Mouse (Mus musculus) hindbrain, embryonic 16.5 days (tissue): ENCODE results near the gene Gm31371. TPM values are rescaled to one million over a fixed set of nuclear protein-coding genes. Genes with fewer than 3 reads are reported as not detected.
"Not testable (repeated sequence)": the region's sequence is repeated elsewhere in the genome, so short reads cannot be mapped to it uniquely, and the experiment has no call there.

ENCODE experiments used
- ATAC-seq: fragments of 200-750 bp; cut with Nextera tagmentation; 2 replicates; pipeline ENCODE4 v1.8.0; 2017; ENCODE audit warnings: moderate TSS enrichment, moderate library complexity
- H3K27ac ChIP-seq: fragments of 300-500 bp; sonication (generic); 2 replicates; pipeline ENCODE4 v1.5.1; 2014; ENCODE audit warnings: low read depth, mild to moderate bottlenecking, control low read depth, low read length, moderate library complexity
- H3K27me3 ChIP-seq: fragments of 300-500 bp; sonication (generic); replicated peaks from 2 replicates; pipeline ENCODE4 v1.6.1; 2014; ENCODE audit warnings: low read length; ENCODE audit not compliant: control insufficient read depth, insufficient read depth
- H3K36me3 ChIP-seq: fragments of 300-500 bp; sonication (generic); 2 replicates; pipeline ENCODE4 v1.6.1; 2014; ENCODE audit warnings: mild to moderate bottlenecking, low read length, moderate library complexity, mixed read lengths; ENCODE audit not compliant: control insufficient read depth, insufficient read depth
- H3K4me1 ChIP-seq: fragments of 300-500 bp; sonication (generic); 2 replicates; pipeline ENCODE4 v1.6.1; 2014; ENCODE audit warnings: low read depth, low read length; ENCODE audit not compliant: control insufficient read depth, insufficient read depth
- H3K4me2 ChIP-seq: fragments of 300-500 bp; sonication (generic); 2 replicates; pipeline ENCODE4 v1.6.1; 2014; ENCODE audit warnings: mild to moderate bottlenecking, low read length, control low read depth, moderate library complexity
- H3K4me3 ChIP-seq: fragments of 300-500 bp; sonication (generic); 2 replicates; pipeline ENCODE4 v1.5.1; 2014; ENCODE audit warnings: mild to moderate bottlenecking, low read length, control low read depth, moderate library complexity
- H3K9ac ChIP-seq: fragments of 300-500 bp; sonication (generic); 2 replicates; pipeline ENCODE4 v1.6.1; 2014; ENCODE audit warnings: low read depth, mild to moderate bottlenecking, control low read depth, low read length, moderate library complexity
- H3K9me3 ChIP-seq: fragments of 300-500 bp; sonication (generic); 2 replicates; pipeline ENCODE4 v1.6.1; 2014; ENCODE audit warnings: mild to moderate bottlenecking, low read length, moderate library complexity; ENCODE audit not compliant: control insufficient read depth
- WGBS: fragments of 180-500 bp; shearing (Covaris S2); extraction: QIAGEN DNeasy Blood & Tissue Kit; methylation state at CpG from one replicate; pipeline ENCODE4 v1.1.7; 2014; 5-methylcytosine and 5-hydroxymethylcytosine counted together
- polyA plus RNA-seq: library from polyadenylated mRNA; unstranded; fragments of >200 nt; fragmentation: Nextera tagmentation; extraction: Ambion mirVana; gene quantifications from 2 replicates; pipeline ENCODE4 v1.2.1, GENCODE M21; 2015

The Gm31371 gene
- not detected in 2 replicates for polyA plus RNA-seq

DNA sequence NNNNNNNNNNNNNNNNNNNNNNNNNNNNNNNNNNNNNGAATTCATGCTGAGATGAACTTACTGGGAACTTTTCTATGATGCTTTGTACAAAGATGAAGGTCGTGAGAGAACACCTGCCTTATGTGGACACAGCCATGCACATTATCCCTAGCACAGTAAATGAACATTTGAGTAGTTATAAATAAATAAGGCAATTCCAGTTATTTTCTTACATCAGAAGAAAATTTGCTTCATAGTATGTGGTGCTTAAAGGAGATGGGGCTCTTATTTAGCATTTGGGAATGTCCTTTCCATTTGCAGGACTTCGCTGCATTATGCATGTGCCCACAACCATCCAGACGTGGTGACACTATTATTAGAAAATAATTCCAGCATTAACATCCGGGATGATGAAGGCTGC is at the start of gene Gm31371:
Gene Gm31371, plus strand, starts transcription at position 301 of the 400 bp plus-strand sequence.
- not testable (repeated sequence) for H3K27ac ChIP-seq, H3K4me3 ChIP-seq, H3K9me3 ChIP-seq, H3K9ac ChIP-seq, H3K27me3 ChIP-seq, H3K36me3 ChIP-seq, H3K4me2 ChIP-seq, H3K4me1 ChIP-seq, ATAC-seq
- 85% methylated on average over 2 of the region's 4 CpGs for WGBS

DNA sequence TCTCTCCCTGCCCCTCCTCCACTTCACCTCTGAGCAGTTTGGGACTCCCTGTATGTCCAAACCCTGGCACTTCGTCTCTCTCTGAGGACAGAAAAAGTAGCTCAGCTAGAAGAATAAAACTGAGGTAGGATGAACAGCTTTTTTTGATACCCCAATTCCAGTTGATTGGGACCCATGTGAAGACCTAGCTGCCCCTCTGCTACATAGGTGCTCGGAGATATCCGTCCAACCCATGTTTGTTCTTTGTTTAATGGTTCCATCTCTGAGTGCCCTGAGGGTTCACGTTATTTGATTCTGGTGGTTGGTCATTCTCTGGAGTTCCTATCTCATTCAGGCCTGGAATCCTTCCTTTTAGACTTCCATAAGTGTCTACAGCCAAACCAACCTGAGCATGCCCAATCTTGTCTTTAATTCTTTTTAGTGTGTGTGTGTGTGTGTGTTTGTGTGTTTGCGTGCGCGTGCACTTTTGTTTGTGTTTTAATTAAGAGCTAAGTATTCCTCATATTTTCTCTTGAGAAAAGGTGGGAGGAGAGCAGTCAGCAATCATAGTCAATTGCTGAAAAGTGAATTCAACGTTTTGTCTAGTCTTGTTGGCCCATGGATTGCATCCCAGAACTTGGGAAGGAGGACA is 3.3 kb downstream of the Gm31371 start:
- not testable (repeated sequence) for H3K4me2 ChIP-seq, H3K27me3 ChIP-seq, H3K27ac ChIP-seq, H3K4me3 ChIP-seq, H3K9me3 ChIP-seq, H3K36me3 ChIP-seq, H3K9ac ChIP-seq, ATAC-seq, H3K4me1 ChIP-seq
- WGBS, result 90% methylated on average over 7 of the region's 8 CpGs

DNA sequence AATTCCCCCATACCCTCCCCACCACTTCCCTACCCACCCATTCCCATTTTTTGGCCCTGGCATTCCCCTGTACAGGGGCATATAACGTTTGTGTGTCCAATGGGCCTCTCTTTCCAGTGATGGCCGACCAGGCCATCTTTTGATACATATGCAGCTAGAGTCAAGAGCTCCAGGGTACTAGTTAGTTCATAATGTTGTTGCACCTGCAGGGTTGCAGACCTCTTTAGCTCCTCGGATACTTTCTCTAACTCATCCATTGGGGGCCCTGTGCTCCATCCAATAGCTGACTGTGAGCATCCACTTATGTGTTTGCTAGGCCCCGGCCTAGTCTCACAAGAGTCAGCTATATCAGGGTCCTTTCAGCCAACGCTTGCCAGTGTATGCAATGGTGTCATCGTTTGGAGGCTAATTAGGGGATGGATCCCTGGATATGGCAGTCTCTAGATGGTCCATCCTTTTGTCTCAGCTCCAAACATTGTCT is 5.7 kb downstream of the Gm31371 start:
- not testable (repeated sequence) for H3K36me3 ChIP-seq, H3K4me3 ChIP-seq, H3K27me3 ChIP-seq, H3K4me2 ChIP-seq, H3K27ac ChIP-seq, H3K9me3 ChIP-seq, H3K4me1 ChIP-seq, ATAC-seq, H3K9ac ChIP-seq
- WGBS, result 82% methylated on average over 4 of the region's 6 CpGs

DNA sequence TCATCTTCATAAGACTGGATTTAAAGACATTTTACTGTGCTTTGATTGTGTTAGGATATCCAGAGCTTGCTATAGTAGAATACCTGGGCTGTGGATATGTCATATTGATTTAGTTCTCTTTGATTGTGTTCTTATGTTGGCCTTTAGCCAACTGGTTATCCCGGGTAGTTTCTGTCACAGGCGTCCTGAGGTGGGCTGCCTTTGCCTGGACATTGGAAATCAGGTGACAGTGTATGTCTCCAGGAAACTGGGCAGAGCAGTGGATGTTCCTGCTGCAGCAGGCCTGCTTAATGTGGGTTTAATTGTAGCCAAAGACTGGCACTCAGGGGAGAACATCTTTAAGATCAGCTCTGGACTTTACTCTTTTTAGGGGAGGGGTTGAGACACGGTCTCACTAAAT is 15.9 kb downstream of the Gm31371 start:
- H3K4me3 ChIP-seq, H3K4me1 ChIP-seq, H3K9ac ChIP-seq, H3K9me3 ChIP-seq, H3K27me3 ChIP-seq, ATAC-seq, H3K27ac ChIP-seq, H3K4me2 ChIP-seq, H3K36me3 ChIP-seq: not testable (repeated sequence)
- 87% methylated on average over 2 of the region's 3 CpGs for WGBS

DNA sequence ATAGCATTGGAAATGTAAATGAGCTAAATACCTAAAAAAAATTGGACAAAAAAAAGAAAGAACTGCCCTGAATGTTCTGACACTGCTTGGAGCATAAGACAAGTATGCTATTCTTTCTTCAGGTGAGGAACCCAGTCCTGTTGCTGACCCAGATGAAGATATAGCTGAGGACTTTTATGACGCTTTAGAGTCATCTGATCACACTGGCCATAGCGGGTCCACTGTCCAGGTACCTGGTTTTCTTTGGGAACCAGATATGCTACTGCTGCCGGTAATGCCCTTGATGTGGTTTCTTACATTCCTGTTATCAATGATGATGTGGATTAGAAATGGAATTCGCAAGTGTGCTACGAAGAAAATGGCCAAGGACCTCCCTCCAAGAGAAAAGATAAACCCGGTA is 31.1 kb downstream of the Gm31371 start:
- ATAC-seq, H3K4me1 ChIP-seq, H3K36me3 ChIP-seq, H3K4me3 ChIP-seq, H3K4me2 ChIP-seq, H3K27ac ChIP-seq, H3K9ac ChIP-seq, H3K27me3 ChIP-seq, H3K9me3 ChIP-seq: not testable (repeated sequence)
- 60% methylated on average over 1 of the region's 6 CpGs for WGBS

DNA sequence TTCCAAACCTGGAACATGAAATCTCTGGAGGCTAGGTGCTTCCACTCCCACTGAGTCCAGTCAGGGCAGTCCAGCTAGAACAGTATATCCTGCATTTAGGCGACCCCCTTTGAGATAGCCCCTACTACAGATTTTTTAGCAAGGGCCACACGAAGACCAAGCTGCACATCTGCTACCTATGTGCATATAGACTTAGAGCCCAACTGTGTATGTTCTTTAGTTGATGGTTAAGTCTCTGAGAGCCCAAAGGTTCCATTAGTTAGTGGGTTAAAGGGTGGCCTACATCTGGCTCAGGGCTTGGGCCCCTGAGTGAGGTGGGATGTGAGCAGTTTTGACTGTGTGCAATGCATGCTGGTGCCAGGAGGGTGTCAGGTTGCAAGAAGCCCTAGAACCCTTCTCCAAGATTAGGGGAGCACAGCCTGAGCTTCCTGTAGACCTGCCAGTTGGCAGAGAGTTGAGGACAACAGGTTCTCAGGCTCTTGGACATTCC is 32.4 kb downstream of the Gm31371 start:
- H3K27ac ChIP-seq, H3K4me1 ChIP-seq, H3K36me3 ChIP-seq, H3K27me3 ChIP-seq, ATAC-seq, H3K4me2 ChIP-seq, H3K4me3 ChIP-seq, H3K9me3 ChIP-seq, H3K9ac ChIP-seq: not testable (repeated sequence)
- 73% methylated on average over 1 of the region's 2 CpGs for WGBS

DNA sequence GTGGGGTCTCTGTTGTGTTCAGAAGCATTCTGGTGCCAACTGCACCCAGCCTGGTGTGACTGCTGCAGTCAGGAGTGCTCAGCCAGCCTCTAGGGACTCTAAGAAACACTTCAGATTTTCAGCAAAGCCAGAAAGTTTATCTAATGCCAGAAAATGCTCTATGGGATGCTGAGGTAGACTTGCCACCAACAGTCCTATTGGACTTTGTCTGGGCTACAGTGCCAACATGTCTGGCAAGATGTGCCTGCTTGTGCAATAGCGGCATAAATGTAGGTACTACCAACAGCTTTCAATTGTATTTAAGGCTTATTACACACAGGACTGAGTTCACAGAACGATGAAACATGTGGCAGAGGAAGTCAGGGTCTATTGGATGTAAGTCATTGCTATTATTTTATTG is 57.7 kb downstream of the Gm31371 start:
- H3K9me3 ChIP-seq, result no peaks in the 10 kb centered on the region; the same call in 1 of the 2 replicates
- H3K36me3 ChIP-seq, result no peaks in the 10 kb centered on the region
- no peak for ATAC-seq
- H3K4me1 ChIP-seq, result no peaks in the 10 kb centered on the region
- no peak overlapping the region for H3K4me2 ChIP-seq
- no peak overlapping the region for H3K27ac ChIP-seq
- 70% methylated on average over 2 of the region's 2 CpGs for WGBS
- H3K27me3 ChIP-seq, result no peaks in the 10 kb centered on the region
- H3K4me3 ChIP-seq, result no peak overlapping the region
- no peak overlapping the region for H3K9ac ChIP-seq

DNA sequence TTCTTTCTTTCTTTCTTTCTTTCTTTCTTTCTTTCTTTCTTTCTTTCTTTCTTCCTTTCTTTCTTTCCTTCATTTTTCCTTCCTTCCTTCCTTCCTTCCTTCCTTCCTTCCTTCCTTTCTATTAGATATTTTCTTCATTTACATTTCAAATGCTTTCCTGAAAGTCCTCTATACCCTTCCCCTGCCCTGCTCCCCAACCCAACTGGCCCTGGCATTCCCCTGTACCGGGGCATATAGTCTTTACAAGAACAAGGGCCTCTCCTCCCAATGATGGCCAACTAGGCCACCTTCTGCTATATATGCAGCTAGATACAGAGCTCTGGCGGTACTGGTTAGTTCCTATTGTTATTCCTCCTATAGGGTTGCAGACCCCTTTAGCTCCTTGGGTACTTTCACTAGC is 60.6 kb downstream of the Gm31371 start:
- ATAC-seq, H3K4me3 ChIP-seq, H3K9me3 ChIP-seq, H3K9ac ChIP-seq, H3K27me3 ChIP-seq, H3K36me3 ChIP-seq, H3K4me2 ChIP-seq, H3K27ac ChIP-seq, H3K4me1 ChIP-seq: not testable (repeated sequence)
- 86% methylated on average over 2 of the region's 2 CpGs for WGBS

DNA sequence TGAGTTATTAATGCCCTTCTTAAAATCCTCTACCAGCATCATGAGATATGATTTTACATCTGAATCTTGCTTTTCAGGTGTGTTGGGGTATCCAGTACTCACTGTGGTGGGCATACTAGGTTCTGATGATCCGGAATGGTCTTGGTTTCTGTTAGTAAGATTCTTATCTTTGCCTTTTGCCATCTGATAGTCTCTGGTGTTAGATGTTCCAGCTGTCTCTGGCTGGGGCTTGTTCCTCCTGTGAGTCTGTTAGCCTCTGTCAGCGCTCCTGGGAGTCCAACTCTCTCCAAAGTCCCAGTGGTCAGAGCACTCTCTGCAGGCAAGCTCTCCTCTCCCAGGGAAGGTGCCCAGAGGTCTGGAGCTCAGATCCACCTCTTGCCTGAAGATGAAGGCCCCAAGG is 65.0 kb downstream of the Gm31371 start:
- H3K27me3 ChIP-seq, ATAC-seq, H3K9me3 ChIP-seq, H3K4me1 ChIP-seq, H3K4me3 ChIP-seq, H3K36me3 ChIP-seq, H3K4me2 ChIP-seq, H3K27ac ChIP-seq, H3K9ac ChIP-seq: not testable (repeated sequence)
- WGBS, result 61% methylated on average over 2 of the region's 2 CpGs
